ENCODE assay signal across 22 mouse cellular contexts in genomic region chr7:45073171-45073707, GRCm38 (mm10). TPM values are rescaled to one million over a fixed set of nuclear protein-coding genes. Genes with fewer than 3 reads are reported as not detected.
DNase-seq lines count a peak whose midpoint lies in the region; ATAC-seq and TF ChIP-seq lines count a peak whose summit lies in the region.
"Had no signal": no experiment of that assay in that cellular context is flagged by ENCODE, and none has a peak within 500 bp of the region (broad histone marks: within the 10 kb centered on the region; RNA-seq: fewer than 3 reads in every experiment).

No protein-coding gene starts in this region.

- H3K27me3 ChIP-seq in heart, embryonic 11.5 days (ENCODE audit: control insufficient read depth, insufficient read depth, low read length): no peaks in the 10 kb centered on the region
- no peaks in the 10 kb centered on the region for H3K27me3 ChIP-seq in heart, adult 2 months (ENCODE audit: control insufficient read depth, insufficient read depth, low read length)
- H3K27me3 ChIP-seq in liver, embryonic 12.5 days (replicated peaks): no peaks in the 10 kb centered on the region
- H3K27me3 ChIP-seq in E14TG2a.4 (ENCODE audit: insufficient read depth, low read length): no peaks in the 10 kb centered on the region
- H3K27me3 ChIP-seq in intestine, embryonic 16.5 days (replicated peaks; ENCODE audit: control insufficient read depth, insufficient read depth, low read length): no peaks in the 10 kb centered on the region
- H3K27me3 ChIP-seq: forebrain, embryonic 13.5 days; heart, embryonic 13.5 days; hindbrain, embryonic 13.5 days; intestine, embryonic 15.5 days; Patski had no signal

- intact Hi-C loops in heart, adult 2 months (cut with DNase I): no loop called here

- 0 out of 2 replicates have a peak overlapping the region, but pooled peaks have one; percentile 18 for H3K27ac ChIP-seq in heart, embryonic 11.5 days (ENCODE audit: low read depth, low read length)
- no peak overlapping the region for H3K27ac ChIP-seq in heart, adult 2 months
- H3K27ac ChIP-seq in liver, embryonic 12.5 days: peak overlapping the region; percentile 2
- no peak overlapping the region for H3K27ac ChIP-seq in intestine, embryonic 16.5 days (ENCODE audit: low read length)
- H3K27ac ChIP-seq: embryonic facial prominence, embryonic 10.5 days; forebrain, embryonic 13.5 days; heart, embryonic 13.5 days; hindbrain, embryonic 13.5 days; intestine, embryonic 15.5 days had no signal

- DNase-seq in heart, adult 2 months: no peak
- DNase-seq in liver: no peak
- DNase-seq in 416B (ENCODE audit: low read depth): peak; percentile 82
- DNase-seq: adrenal gland, adult 2 months; adrenal gland, postnatal 25 days; B cell, adult 2 months; cerebellum, adult 18-20 months; cerebellum, adult 9-11 months; forebrain, postnatal 0 days; heart, postnatal 4 days had no signal

- peaks cover 8% of the 10 kb centered on the region for H3K36me3 ChIP-seq in heart, embryonic 11.5 days (ENCODE audit: control insufficient read depth, insufficient read depth, low read length)
- no peaks in the 10 kb centered on the region for H3K36me3 ChIP-seq in heart, adult 2 months (ENCODE audit: control insufficient read depth, insufficient read depth, low read length)
- H3K36me3 ChIP-seq in liver, embryonic 12.5 days: peaks cover 51% of the 10 kb centered on the region
- H3K36me3 ChIP-seq in E14TG2a.4 (ENCODE audit: insufficient read depth, low read length): peaks cover 65% of the 10 kb centered on the region
- H3K36me3 ChIP-seq in intestine, embryonic 16.5 days (ENCODE audit: control insufficient read depth, insufficient read depth, low read length): peaks cover 9% of the 10 kb centered on the region

- TF ChIP-seq CTCF in heart, adult 2 months (IDR thresholded peaks at IDR 0.05): no peak
- no peak for TF ChIP-seq CTCF in E14TG2a.4 (conservative IDR thresholded peaks at IDR 0.05; ENCODE audit: low read length)

- TF ChIP-seq POLR2A in heart, adult 2 months (IDR thresholded peaks at IDR 0.05; ENCODE audit: insufficient read depth, low read depth, low read length): no peak

- H3K79me2 ChIP-seq in heart, adult 2 months (replicated peaks; ENCODE audit: control insufficient read depth, insufficient read depth, low read length): no peaks in the 10 kb centered on the region; the same call in 1 of the 2 replicates

- no peak overlapping the region for H3K4me3 ChIP-seq in heart, embryonic 11.5 days (ENCODE audit: low read depth, low read length)
- no peak overlapping the region for H3K4me3 ChIP-seq in heart, adult 2 months
- no peak overlapping the region for H3K4me3 ChIP-seq in liver, embryonic 12.5 days
- peak overlapping the region; percentile 41 for H3K4me3 ChIP-seq in E14TG2a.4 (replicated peaks; ENCODE audit: low read length)
- H3K4me3 ChIP-seq in intestine, embryonic 16.5 days (ENCODE audit: low read length): no peak overlapping the region
- H3K4me3 ChIP-seq: embryonic facial prominence, embryonic 10.5 days; forebrain, embryonic 13.5 days; heart, embryonic 13.5 days; hindbrain, embryonic 13.5 days; intestine, embryonic 15.5 days had no signal

- TF ChIP-seq EP300 in heart, adult 2 months (IDR thresholded peaks at IDR 0.05; ENCODE audit: insufficient read depth, low read depth, low read length): no peak

- no peak overlapping the region for H3K9ac ChIP-seq in heart, embryonic 11.5 days (ENCODE audit: low read depth, low read length)
- H3K9ac ChIP-seq in heart, adult 2 months (ENCODE audit: low read depth, low read length): no peak overlapping the region
- peak overlapping the region; percentile 19; the same call in 1 of the 2 replicates for H3K9ac ChIP-seq in liver, embryonic 12.5 days
- no peak overlapping the region for H3K9ac ChIP-seq in intestine, embryonic 16.5 days (ENCODE audit: low read depth, low read length)
- H3K9ac ChIP-seq: forebrain, embryonic 13.5 days; forebrain, postnatal 0 days; heart, embryonic 13.5 days; hindbrain, embryonic 13.5 days; intestine, embryonic 15.5 days had no signal

- H3K4me2 ChIP-seq in heart, embryonic 11.5 days: no peak overlapping the region
- H3K4me2 ChIP-seq in liver, embryonic 12.5 days: no peak overlapping the region
- H3K4me2 ChIP-seq in intestine, embryonic 16.5 days (ENCODE audit: low read depth, low read length): no peak overlapping the region
- H3K4me2 ChIP-seq: forebrain, embryonic 13.5 days; heart, embryonic 13.5 days; hindbrain, embryonic 13.5 days; intestine, embryonic 15.5 days had no signal

- WGBS in heart, embryonic 11.5 days (ENCODE audit: insufficient replicate concordance): 79% methylated on average over 7 of the region's 7 CpGs
- 69% methylated on average over 7 of the region's 7 CpGs for WGBS in heart, adult 2 months
- 48% methylated on average over 7 of the region's 7 CpGs for WGBS in liver, embryonic 12.5 days (ENCODE audit: insufficient replicate concordance)
- 77% methylated on average over 7 of the region's 7 CpGs for WGBS in intestine, embryonic 16.5 days

- H3K4me1 ChIP-seq in heart, embryonic 11.5 days (ENCODE audit: control insufficient read depth, insufficient read depth, low read length): peaks cover 13% of the 10 kb centered on the region
- peaks cover 3% of the 10 kb centered on the region; the same call in 1 of the 2 replicates for H3K4me1 ChIP-seq in heart, adult 2 months (ENCODE audit: control insufficient read depth, insufficient read depth, low read length)
- peaks cover 35% of the 10 kb centered on the region for H3K4me1 ChIP-seq in liver, embryonic 12.5 days
- peaks cover 93% of the 10 kb centered on the region for H3K4me1 ChIP-seq in E14TG2a.4 (replicated peaks; ENCODE audit: low read depth, low read length)
- no peaks in the 10 kb centered on the region for H3K4me1 ChIP-seq in intestine, embryonic 16.5 days (ENCODE audit: control insufficient read depth, insufficient read depth, low read length)
- H3K4me1 ChIP-seq: embryonic facial prominence, embryonic 10.5 days; forebrain, embryonic 13.5 days; hindbrain, embryonic 13.5 days; intestine, embryonic 15.5 days had no signal

- no peaks in the 10 kb centered on the region for H3K9me3 ChIP-seq in heart, embryonic 11.5 days (replicated peaks; ENCODE audit: control insufficient read depth, low read length)
- H3K9me3 ChIP-seq in liver, embryonic 12.5 days (replicated peaks): no peaks in the 10 kb centered on the region
- H3K9me3 ChIP-seq in E14TG2a.4 (ENCODE audit: low read length): no peaks in the 10 kb centered on the region
- no peaks in the 10 kb centered on the region for H3K9me3 ChIP-seq in intestine, embryonic 16.5 days (ENCODE audit: control insufficient read depth, low read length)
- H3K9me3 ChIP-seq: embryonic facial prominence, embryonic 10.5 days; forebrain, embryonic 13.5 days; heart, embryonic 13.5 days; hindbrain, embryonic 13.5 days; intestine, embryonic 15.5 days had no signal

- ATAC-seq in heart, embryonic 11.5 days (replicated peaks; ENCODE audit: insufficient number of reproducible peaks, low FRiP score, low TSS enrichment): no peak
- no peak for ATAC-seq in liver, embryonic 12.5 days
- ATAC-seq in intestine, embryonic 16.5 days: no peak
- ATAC-seq in CD4-positive, CD25-positive, alpha-beta regulatory T cell, adult 4 months: no peak
- ATAC-seq: activated CD4-positive, CD25-positive, alpha-beta regulatory T cell, adult 4 months; forebrain, embryonic 13.5 days; forebrain, postnatal 0 days; intestine, embryonic 15.5 days; Patski had no signal

RNA-seq across cellular contexts. Expression of gene Prrg2, which starts 10.8 kb away (rescaled TPM):
- 11.7 and 13.3 TPM in 2 replicates for polyA plus RNA-seq in heart, embryonic 11.5 days (2014; fragmentation: Nextera tagmentation; extraction: Ambion mirVana)
- total RNA-seq in heart, adult 2 months (2021): 1 to 10 TPM; 5.5 to 6.2 TPM
- 19.8 and 23.6 TPM in 2 replicates for polyA plus RNA-seq in heart, adult 2 months (2012; rRNA removed)
- 8.5 and 8.6 TPM in 2 replicates for polyA plus RNA-seq in liver, embryonic 12.5 days (2016; fragmentation: Nextera tagmentation; extraction: Ambion mirVana)
- 38.3 and 40.4 TPM in 2 replicates for polyA plus RNA-seq in intestine, embryonic 16.5 days (2015; fragmentation: Nextera tagmentation; extraction: Ambion mirVana)
- polyA plus RNA-seq in CD4-positive, CD25-positive, alpha-beta regulatory T cell, adult 4 months (2017; shearing (Covaris generic)): 1 to 10 TPM; 1.7 to 2.8 TPM

RNA-seq across cellular contexts. Expression of gene Nosip, which starts 11.0 kb away (rescaled TPM):
- polyA plus RNA-seq in heart, embryonic 11.5 days (2014; fragmentation: Nextera tagmentation; extraction: Ambion mirVana): 54.2 and 58.9 TPM in 2 replicates
- total RNA-seq in heart, adult 2 months (2021): 10 to 100 TPM; 27.0 to 29.3 TPM
- 41.7 and 43.6 TPM in 2 replicates for polyA plus RNA-seq in heart, adult 2 months (2012; rRNA removed)
- 31.6 and 38.7 TPM in 2 replicates for polyA plus RNA-seq in liver, embryonic 12.5 days (2016; fragmentation: Nextera tagmentation; extraction: Ambion mirVana)
- 54.0 and 56.0 TPM in 2 replicates for polyA plus RNA-seq in intestine, embryonic 16.5 days (2015; fragmentation: Nextera tagmentation; extraction: Ambion mirVana)
- polyA plus RNA-seq in CD4-positive, CD25-positive, alpha-beta regulatory T cell, adult 4 months (2017; shearing (Covaris generic)): 100 to 1,000 TPM; 158 to 199 TPM

RNA-seq across cellular contexts. Expression of gene Rcn3, which starts 18.8 kb away (rescaled TPM):
- polyA plus RNA-seq in heart, embryonic 11.5 days (2014; fragmentation: Nextera tagmentation; extraction: Ambion mirVana): 339 and 341 TPM in 2 replicates
- 10 to 100 TPM; 24.6 to 27.9 TPM for total RNA-seq in heart, adult 2 months (2021)
- 52.2 and 64.5 TPM in 2 replicates for polyA plus RNA-seq in heart, adult 2 months (2012; rRNA removed)
- 69.1 and 70.9 TPM in 2 replicates for polyA plus RNA-seq in liver, embryonic 12.5 days (2016; fragmentation: Nextera tagmentation; extraction: Ambion mirVana)
- polyA plus RNA-seq in intestine, embryonic 16.5 days (2015; fragmentation: Nextera tagmentation; extraction: Ambion mirVana): 237 and 260 TPM in 2 replicates
- 10 to 100 TPM in 1 of 2 experiments, 1 to 10 TPM in 1; 7.6 to 66.3 TPM for polyA plus RNA-seq in CD4-positive, CD25-positive, alpha-beta regulatory T cell, adult 4 months (2017; shearing (Covaris generic))

RNA-seq across cellular contexts. Expression of gene Prr12, which starts 20.6 kb away (rescaled TPM):
- polyA plus RNA-seq in heart, embryonic 11.5 days (2014; fragmentation: Nextera tagmentation; extraction: Ambion mirVana): 7.9 and 12.1 TPM in 2 replicates
- 10 to 100 TPM; 22.4 to 23.0 TPM for total RNA-seq in heart, adult 2 months (2021)
- polyA plus RNA-seq in heart, adult 2 months (2012; rRNA removed): 4.9 and 7.1 TPM in 2 replicates
- polyA plus RNA-seq in liver, embryonic 12.5 days (2016; fragmentation: Nextera tagmentation; extraction: Ambion mirVana): 3.0 and 4.1 TPM in 2 replicates
- 6.3 and 6.4 TPM in 2 replicates for polyA plus RNA-seq in intestine, embryonic 16.5 days (2015; fragmentation: Nextera tagmentation; extraction: Ambion mirVana)
- polyA plus RNA-seq in CD4-positive, CD25-positive, alpha-beta regulatory T cell, adult 4 months (2017; shearing (Covaris generic)): 10 to 100 TPM; 10.8 to 10.9 TPM

RNA-seq across cellular contexts. Expression of gene Fcgrt, which starts 30.4 kb away (rescaled TPM):
- polyA plus RNA-seq in heart, embryonic 11.5 days (2014; fragmentation: Nextera tagmentation; extraction: Ambion mirVana): 15.1 and 20.5 TPM in 2 replicates
- total RNA-seq in heart, adult 2 months (2021): 10 to 100 TPM; 60.3 to 67.5 TPM
- polyA plus RNA-seq in heart, adult 2 months (2012; rRNA removed): 82.8 and 100 TPM in 2 replicates
- polyA plus RNA-seq in liver, embryonic 12.5 days (2016; fragmentation: Nextera tagmentation; extraction: Ambion mirVana): 26.6 and 26.9 TPM in 2 replicates
- polyA plus RNA-seq in intestine, embryonic 16.5 days (2015; fragmentation: Nextera tagmentation; extraction: Ambion mirVana): 334 and 458 TPM in 2 replicates
- 1 to 10 TPM; 2.3 to 3.8 TPM for polyA plus RNA-seq in CD4-positive, CD25-positive, alpha-beta regulatory T cell, adult 4 months (2017; shearing (Covaris generic))

Comparison
In these comparisons a context has a peak if more than half of its experiments do, and no peak if none do; other contexts are left out.
1. H3K27ac ChIP-seq: peak in heart, embryonic 11.5 days (single experiment) and liver, embryonic 12.5 days (single experiment); none in heart, adult 2 months (single experiment) and intestine, embryonic 16.5 days (single experiment).